Mouse (Mus musculus) liver, embryonic 12.5 days (tissue): ENCODE measurements around the gene Samd4. TPM values are rescaled to one million over a fixed set of nuclear protein-coding genes. Genes with fewer than 3 reads are reported as not detected.

Source experiments
- ATAC-seq: fragments of 200-750 bp; cut with Nextera tagmentation; 2 replicates; pipeline ENCODE4 v1.8.0; 2017; ENCODE audit warnings: moderate number of reproducible peaks, mild to moderate bottlenecking, moderate library complexity
- H3K27ac ChIP-seq: fragments of 300-500 bp; sonication (generic); 2 replicates; pipeline ENCODE4 v1.5.1; 2016; ENCODE audit warnings: mild to moderate bottlenecking
- H3K27me3 ChIP-seq: fragments of 300-500 bp; sonication (generic); replicated peaks from 2 replicates; pipeline ENCODE4 v1.6.1; 2016; ENCODE audit warnings: mild to moderate bottlenecking, moderate library complexity
- H3K36me3 ChIP-seq: fragments of 300-500 bp; sonication (generic); 2 replicates; pipeline ENCODE4 v1.6.1; 2016; ENCODE audit warnings: mild to moderate bottlenecking, moderate library complexity
- H3K4me1 ChIP-seq: fragments of 300-500 bp; sonication (generic); 2 replicates; pipeline ENCODE4 v1.6.1; 2016
- H3K4me2 ChIP-seq: fragments of 300-500 bp; sonication (generic); 2 replicates; pipeline ENCODE4 v1.6.1; 2016; ENCODE audit warnings: mild to moderate bottlenecking, moderate library complexity
- H3K4me3 ChIP-seq: fragments of 300-500 bp; sonication (generic); 2 replicates; pipeline ENCODE4 v1.5.1; 2016; ENCODE audit warnings: mild to moderate bottlenecking, moderate library complexity
- H3K9ac ChIP-seq: fragments of 300-500 bp; sonication (generic); 2 replicates; pipeline ENCODE4 v1.6.1; 2016; ENCODE audit warnings: mild to moderate bottlenecking, moderate library complexity
- H3K9me3 ChIP-seq: fragments of 300-500 bp; sonication (generic); replicated peaks from 2 replicates; pipeline ENCODE4 v1.6.1; 2016; ENCODE audit warnings: mild to moderate bottlenecking, moderate library complexity
- WGBS: fragments of 180-500 bp; shearing (Covaris S2); methylation state at CpG from one replicate; pipeline ENCODE4 v1.1.7; 2016; ENCODE audit not compliant: insufficient replicate concordance; 5-methylcytosine and 5-hydroxymethylcytosine counted together
- polyA plus RNA-seq: library from polyadenylated mRNA; unstranded; fragments of >200 nt; fragmentation: Nextera tagmentation; extraction: Ambion mirVana; gene quantifications from 2 replicates; pipeline ENCODE4 v1.2.1, GENCODE M21; 2016

The Samd4 gene
- 0.65 and 0.67 TPM in 2 replicates for polyA plus RNA-seq

DNA sequence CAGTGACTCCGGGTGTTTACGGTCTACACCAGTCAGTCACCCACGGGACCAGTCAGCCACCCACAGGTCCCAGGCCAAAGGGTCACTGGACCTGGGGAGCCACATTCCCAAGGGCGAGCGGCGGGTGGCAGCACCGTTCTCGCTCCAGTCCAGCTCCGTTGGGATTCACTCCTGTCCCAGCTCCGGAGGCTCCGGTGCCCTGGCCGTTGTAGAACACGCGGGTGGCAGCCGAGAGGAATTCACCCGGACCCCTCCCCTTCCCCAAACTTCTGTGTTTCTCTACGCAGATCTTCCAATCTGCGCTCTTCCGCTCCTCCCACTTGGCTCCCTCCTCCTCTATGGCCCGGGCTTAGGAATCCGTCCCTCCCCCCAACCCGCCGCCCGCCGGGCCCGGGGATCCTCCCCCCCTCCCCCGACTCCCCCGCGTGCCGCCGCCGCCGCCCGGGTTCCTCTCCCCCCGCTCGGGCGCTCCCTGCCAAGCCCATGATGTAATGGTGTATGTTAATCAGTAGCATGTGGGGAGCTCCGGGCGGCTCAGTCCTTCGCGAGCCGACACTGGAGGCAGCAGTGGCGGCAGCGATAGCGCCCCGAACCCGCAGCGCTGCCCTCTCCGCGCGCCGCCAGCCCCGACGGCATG is at the start of gene Samd4:
Gene Samd4, plus strand, starts transcription at position 424 of the 637 bp plus-strand sequence.
- Histone ChIP-seq H3K4me1 (peaks cover 33% of the 10 kb centered on the region), H3K4me3 (peak within 1 kb of the TSS; percentile 53), H3K9me3 (no peaks in the 10 kb centered on the region), H3K27ac (peak within 1 kb of the TSS; percentile 48; the same call in 1 of the 2 replicates), H3K27me3 (peaks cover 81% of the 10 kb centered on the region), H3K9ac (peak within 1 kb of the TSS; percentile 41), H3K36me3 (no peaks in the 10 kb centered on the region), H3K4me2 (peak within 1 kb of the TSS; percentile 74)
- ATAC-seq, result peak; percentile 57
- 2% methylated on average over 47 of the region's 54 CpGs for WGBS

DNA sequence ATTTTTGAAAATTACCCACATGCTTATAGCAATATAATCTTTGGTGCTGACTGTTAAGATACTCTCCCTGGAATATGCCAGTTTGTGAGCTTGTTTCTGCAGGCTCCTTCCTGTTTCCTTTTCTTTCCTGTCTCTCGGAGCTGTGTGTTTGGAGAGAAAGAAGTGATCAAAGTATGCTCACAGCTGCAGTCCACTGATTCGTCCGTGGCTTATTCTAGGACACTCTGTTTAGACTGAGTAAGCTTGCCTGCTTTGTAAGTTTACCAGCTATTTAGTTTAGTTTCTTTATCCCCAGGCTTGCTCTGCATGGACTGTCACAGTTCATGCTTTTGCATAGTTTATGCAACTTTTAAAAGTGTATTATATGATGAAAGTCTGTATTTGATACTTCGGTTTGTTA is 43.3 kb upstream of the Samd4 start:
- no peak for ATAC-seq
- Histone ChIP-seq H3K27ac (no peak overlapping the region), H3K36me3 (peaks cover 33% of the 10 kb centered on the region), H3K9me3 (no peaks in the 10 kb centered on the region), H3K9ac (no peak overlapping the region), H3K27me3 (no peaks in the 10 kb centered on the region), H3K4me1 (0 out of 2 replicates have a peak, but pooled peaks cover 8% of the 10 kb centered on the region), H3K4me2 (no peak overlapping the region), H3K4me3 (no peak overlapping the region)
- 63% methylated on average over 4 of the region's 4 CpGs for WGBS

DNA sequence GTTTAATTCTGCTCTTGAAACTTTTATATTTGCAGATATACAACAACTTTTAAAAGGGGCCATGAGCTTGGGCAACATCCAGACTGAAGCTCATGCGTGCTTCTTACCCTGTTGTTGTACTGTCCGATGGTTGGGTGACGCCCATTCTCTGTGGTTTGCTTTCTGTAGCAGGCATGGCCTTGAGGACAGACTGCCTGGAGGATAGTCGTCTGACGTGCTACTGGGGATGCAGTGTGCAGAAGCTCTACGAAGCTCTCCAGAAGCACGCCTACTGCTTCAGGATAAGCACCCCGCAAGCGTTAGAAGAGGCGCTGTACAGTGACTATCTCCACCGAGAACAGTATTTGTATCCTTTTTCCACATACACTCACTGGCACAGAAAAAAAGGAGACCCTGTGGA is 36.9 kb upstream of the Samd4 start:
- 80% methylated on average over 11 of the region's 11 CpGs for WGBS
- H3K4me1 ChIP-seq, result no peaks in the 10 kb centered on the region
- no peak overlapping the region for H3K4me2 ChIP-seq
- H3K36me3 ChIP-seq, result peaks cover 41% of the 10 kb centered on the region
- H3K27me3 ChIP-seq, result no peaks in the 10 kb centered on the region
- no peak overlapping the region for H3K27ac ChIP-seq
- ATAC-seq, result no peak
- no peaks in the 10 kb centered on the region for H3K9me3 ChIP-seq
- no peak overlapping the region for H3K4me3 ChIP-seq
- no peak overlapping the region for H3K9ac ChIP-seq

DNA sequence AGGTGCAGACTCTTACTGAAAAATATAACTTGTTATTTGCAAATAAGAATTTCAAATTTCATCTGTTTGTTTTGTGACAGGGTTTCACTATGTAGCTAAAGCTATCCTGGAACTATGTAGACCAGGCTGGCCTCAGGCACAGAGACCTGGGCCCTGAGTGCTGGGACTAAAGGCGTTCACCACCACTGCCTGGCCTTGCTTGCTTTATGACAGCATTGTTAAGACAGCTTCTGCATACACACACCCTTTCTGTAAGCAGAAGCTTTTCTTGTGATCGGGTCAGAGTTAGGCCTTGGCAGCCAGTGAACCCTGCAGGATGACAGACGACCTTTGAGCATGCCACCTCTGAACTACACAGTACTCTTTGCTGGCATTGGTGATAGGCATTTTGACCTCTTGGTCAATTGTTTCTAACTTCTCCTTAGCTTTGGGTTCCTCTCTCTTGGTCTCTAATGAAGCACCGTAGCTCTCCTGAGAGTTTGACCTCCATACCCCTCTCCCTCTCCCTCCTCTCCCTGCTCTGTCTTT is 34.5 kb upstream of the Samd4 start:
- WGBS, result 78% methylated on average over 4 of the region's 4 CpGs
- no peaks in the 10 kb centered on the region for H3K27me3 ChIP-seq
- H3K36me3 ChIP-seq, result peaks cover 19% of the 10 kb centered on the region
- no peak overlapping the region for H3K4me3 ChIP-seq
- ATAC-seq, result no peak
- H3K9ac ChIP-seq, result no peak overlapping the region
- H3K4me2 ChIP-seq, result no peak overlapping the region
- no peaks in the 10 kb centered on the region for H3K9me3 ChIP-seq
- no peaks in the 10 kb centered on the region for H3K4me1 ChIP-seq
- no peak overlapping the region for H3K27ac ChIP-seq

DNA sequence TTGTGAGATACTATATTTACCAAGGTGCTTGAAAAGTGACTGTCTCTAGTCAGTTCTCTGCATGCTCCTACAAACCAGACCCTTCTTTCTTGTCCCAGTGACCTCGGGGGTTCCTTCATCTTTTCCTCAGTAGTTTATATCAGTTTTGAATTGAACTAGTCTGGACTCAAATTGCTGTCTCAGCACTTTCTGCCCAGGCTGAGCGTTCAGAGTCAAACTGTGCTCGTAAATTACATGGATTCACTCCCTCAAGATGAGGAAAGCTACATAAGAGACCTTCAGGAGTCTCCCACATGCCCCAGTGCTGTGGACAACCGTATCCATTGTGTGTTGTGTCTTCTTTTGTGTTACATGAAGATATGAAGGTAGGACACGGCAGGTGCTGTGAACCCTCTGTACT is 33.9 kb upstream of the Samd4 start:
- 75% methylated on average over 5 of the region's 5 CpGs for WGBS
- Histone ChIP-seq H3K36me3 (peaks cover 21% of the 10 kb centered on the region), H3K4me2 (no peak overlapping the region), H3K27me3 (no peaks in the 10 kb centered on the region), H3K9me3 (no peaks in the 10 kb centered on the region), H3K27ac (no peak overlapping the region), H3K9ac (no peak overlapping the region), H3K4me3 (no peak overlapping the region), H3K4me1 (no peaks in the 10 kb centered on the region)
- no peak for ATAC-seq

DNA sequence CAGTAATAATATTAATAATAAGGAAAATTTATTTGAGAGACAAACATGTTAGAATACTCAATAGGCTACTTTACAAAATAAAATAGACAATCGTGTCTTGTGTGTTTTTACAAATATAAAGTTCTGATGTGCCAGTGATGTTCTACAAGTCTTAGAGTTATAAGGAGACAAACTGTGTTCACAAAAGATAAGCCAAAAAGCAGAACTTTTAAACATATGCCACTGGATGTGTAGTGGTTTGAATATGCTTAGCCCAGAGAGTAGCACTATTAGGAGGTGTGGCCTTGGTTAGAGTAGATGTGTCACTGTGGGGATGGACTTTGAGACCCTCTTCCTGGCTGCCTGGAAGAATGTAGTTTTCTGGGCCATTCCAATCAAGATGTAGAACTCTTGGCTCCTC is 32.9 kb upstream of the Samd4 start:
- H3K27me3 ChIP-seq, result no peaks in the 10 kb centered on the region
- no peak overlapping the region for H3K27ac ChIP-seq
- H3K9me3 ChIP-seq, result no peaks in the 10 kb centered on the region
- no peak for ATAC-seq
- H3K36me3 ChIP-seq, result peaks cover 30% of the 10 kb centered on the region
- H3K4me3 ChIP-seq, result no peak overlapping the region
- H3K4me1 ChIP-seq, result no peaks in the 10 kb centered on the region
- no peak overlapping the region for H3K4me2 ChIP-seq
- WGBS, result 64% methylated on average over 1 of the region's 1 CpGs
- H3K9ac ChIP-seq, result no peak overlapping the region

DNA sequence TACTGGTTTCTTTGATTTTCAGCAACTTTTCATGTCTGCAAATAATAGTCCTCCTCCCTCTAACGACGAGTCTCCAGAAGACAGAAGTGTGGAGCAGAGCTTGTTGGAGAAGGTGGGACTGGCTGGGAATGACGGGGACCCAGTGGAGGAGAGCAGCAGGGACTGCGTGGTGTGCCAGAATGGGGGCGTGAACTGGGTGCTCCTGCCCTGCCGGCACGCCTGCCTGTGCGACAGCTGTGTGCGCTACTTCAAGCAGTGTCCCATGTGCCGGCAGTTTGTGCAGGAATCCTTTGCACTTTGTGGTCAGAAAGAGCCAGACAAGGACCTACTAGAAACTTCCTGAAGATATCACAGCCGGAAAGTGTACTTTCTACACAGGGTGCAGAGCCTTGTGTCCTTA is 29.0 kb upstream of the Samd4 start:
- Histone ChIP-seq H3K4me2 (no peak overlapping the region), H3K4me1 (no peaks in the 10 kb centered on the region), H3K4me3 (no peak overlapping the region), H3K36me3 (peaks cover 17% of the 10 kb centered on the region), H3K9me3 (no peaks in the 10 kb centered on the region), H3K27ac (no peak overlapping the region), H3K27me3 (no peaks in the 10 kb centered on the region), H3K9ac (no peak overlapping the region)
- 83% methylated on average over 11 of the region's 11 CpGs for WGBS
- no peak for ATAC-seq

DNA sequence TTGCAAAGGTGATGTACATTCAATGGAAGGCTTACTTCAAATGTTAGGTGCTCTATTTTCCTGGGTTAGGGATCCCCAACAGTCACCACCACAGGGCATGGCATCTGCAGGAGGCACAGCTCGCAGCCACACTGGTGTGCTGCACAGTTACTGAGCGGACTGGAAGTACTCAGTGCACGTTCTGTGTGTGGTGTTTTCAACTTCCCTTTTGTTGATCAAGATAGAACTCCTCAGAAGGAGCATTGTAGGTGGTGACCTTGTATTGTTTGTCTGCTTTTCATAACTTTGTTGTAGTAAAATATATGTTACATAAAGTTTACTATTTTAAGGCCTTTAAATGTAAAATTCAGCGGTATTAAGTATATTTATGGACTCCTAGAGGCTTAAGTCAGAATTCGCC is 19.7 kb upstream of the Samd4 start:
- no peak overlapping the region for H3K4me3 ChIP-seq
- H3K36me3 ChIP-seq, result no peaks in the 10 kb centered on the region
- H3K27ac ChIP-seq, result no peak overlapping the region
- no peaks in the 10 kb centered on the region for H3K9me3 ChIP-seq
- H3K27me3 ChIP-seq, result no peaks in the 10 kb centered on the region
- H3K4me1 ChIP-seq, result no peaks in the 10 kb centered on the region
- ATAC-seq, result no peak
- WGBS, result 63% methylated on average over 5 of the region's 5 CpGs
- H3K9ac ChIP-seq, result no peak overlapping the region
- H3K4me2 ChIP-seq, result no peak overlapping the region

DNA sequence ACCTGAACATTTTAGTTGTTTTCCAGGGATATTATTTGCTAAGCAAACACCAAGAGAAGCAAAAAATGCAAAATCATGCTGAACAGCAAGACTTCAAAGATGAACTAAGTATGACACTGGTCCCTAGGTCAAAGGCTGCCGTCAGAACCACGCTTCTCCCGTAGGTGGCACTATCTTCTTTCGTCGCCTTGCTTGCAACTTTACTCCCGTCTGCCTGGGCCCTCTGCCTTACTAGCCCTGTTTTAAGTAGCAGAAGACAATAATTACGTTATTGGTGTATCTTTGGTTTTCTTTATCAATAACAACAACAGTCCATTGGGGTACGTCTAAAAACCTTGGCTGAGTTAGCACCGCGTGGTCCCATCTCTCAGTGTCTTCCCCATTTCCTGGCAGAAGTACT is 1.7 kb upstream of the Samd4 start:
- H3K4me3 ChIP-seq, result no peak overlapping the region
- peaks cover 68% of the 10 kb centered on the region for H3K27me3 ChIP-seq

DNA sequence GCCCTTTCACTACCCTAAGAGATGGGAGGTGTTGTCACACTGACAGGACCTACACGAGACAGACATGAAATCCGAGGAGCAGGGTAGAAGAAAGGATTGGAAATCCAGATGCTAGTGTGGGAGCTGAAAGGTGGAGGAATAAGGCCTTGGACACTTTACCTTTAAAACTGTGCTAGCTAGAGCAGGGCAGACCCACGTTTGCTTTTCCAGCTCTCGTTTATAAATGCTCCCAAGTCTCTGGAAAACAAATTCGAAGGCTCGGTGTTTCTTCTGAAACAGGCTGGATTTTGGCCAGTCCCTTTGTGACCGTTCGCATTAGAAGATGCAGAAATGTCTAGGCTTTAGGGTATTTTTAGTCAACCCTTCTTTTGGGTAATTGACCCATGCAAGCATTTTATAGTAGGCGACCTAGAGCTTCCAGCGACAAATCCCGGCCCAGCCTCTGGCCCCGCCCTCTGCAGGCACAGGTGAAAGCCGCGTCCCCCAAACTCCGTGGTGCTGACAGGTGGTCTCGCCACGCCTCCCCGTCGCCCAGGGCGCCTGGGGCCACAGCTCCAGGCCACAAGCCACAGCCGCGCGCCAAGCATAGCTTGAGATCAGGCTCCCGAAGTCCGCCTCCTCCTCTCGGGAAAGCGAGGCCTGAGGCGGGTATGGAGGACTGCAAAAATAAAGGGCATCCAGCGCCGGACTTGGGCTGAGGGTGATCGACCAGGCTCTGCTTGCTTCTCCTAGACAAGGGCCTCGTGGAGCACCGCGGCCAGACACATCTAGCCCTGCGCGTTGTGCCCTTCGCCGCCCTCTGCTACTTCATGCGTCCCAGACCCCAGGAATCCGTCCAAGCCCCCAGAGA is 848 bp upstream of the Samd4 start:
- Histone ChIP-seq H3K27ac (no peak overlapping the region), H3K9me3 (no peaks in the 10 kb centered on the region), H3K36me3 (no peaks in the 10 kb centered on the region), H3K4me3 (peak overlapping the region; percentile 53), H3K4me1 (peaks cover 33% of the 10 kb centered on the region), H3K9ac (peak overlapping the region; percentile 41; the same call in 1 of the 2 replicates), H3K4me2 (peak overlapping the region; percentile 74), H3K27me3 (peaks cover 74% of the 10 kb centered on the region)
- 10% methylated on average over 40 of the region's 40 CpGs for WGBS
- peak; percentile 17; the same call in 1 of the 2 replicates for ATAC-seq

More for the DNA sequence above, 1.7 kb upstream of the Samd4 start:
- H3K9ac ChIP-seq, result no peak overlapping the region
- no peak overlapping the region for H3K4me2 ChIP-seq
- no peak overlapping the region for H3K27ac ChIP-seq
- no peak for ATAC-seq
- no peaks in the 10 kb centered on the region for H3K36me3 ChIP-seq
- WGBS, result 5% methylated on average over 10 of the region's 10 CpGs
- peaks cover 31% of the 10 kb centered on the region for H3K4me1 ChIP-seq
- H3K9me3 ChIP-seq, result no peaks in the 10 kb centered on the region

DNA sequence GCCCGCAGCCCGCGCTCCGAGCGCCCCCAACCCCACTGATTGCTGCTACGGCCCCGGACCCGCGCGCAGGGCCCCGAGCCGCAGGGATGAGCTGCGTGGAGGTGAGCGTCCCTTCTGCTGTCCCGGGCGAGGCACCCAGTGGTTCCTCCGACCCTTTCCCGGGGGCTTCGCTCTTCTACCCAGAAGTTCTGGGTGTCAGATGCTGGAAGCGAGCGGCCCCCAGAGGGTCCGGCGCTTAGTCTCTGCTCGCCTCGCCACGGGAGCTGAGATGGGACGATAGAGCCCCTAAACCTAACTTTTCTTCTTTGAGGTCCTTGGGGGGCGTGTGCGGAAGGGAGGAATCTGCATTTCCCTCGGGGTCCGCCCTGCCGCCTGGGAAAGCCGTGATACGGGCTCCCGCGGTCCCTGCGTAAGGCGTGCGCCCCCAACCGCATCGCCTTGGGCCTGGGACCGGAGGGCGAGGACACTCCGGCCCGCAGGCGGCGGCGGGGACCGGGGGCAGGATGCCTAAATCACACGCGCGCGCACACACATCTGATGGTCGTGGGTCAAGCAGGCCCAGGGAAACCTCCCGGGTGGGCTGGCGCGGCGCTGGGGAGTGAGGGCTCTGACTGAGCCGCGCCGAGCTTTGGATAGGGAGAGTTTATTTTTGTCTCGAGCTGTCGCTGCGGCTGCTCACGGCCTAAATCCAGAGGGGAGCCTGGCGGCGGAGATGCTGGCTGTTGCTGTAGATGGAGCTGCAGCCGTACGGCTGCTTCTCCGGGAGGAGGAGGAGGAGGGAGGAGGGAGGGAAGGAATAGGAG is 615 bp downstream of the Samd4 start:
- Histone ChIP-seq H3K9ac (peak overlapping the region; percentile 41), H3K27me3 (peaks cover 81% of the 10 kb centered on the region), H3K4me3 (peak overlapping the region; percentile 53), H3K27ac (peak overlapping the region; percentile 48; the same call in 1 of the 2 replicates), H3K4me1 (peaks cover 33% of the 10 kb centered on the region), H3K36me3 (no peaks in the 10 kb centered on the region), H3K4me2 (peak overlapping the region; percentile 74), H3K9me3 (no peaks in the 10 kb centered on the region)
- no peak; the same call in 1 of the 2 replicates for ATAC-seq
- WGBS, result under 1% methylated on average over 67 of the region's 70 CpGs
